Comparison of ENCODE assay signal across 8 mouse cellular contexts in the genomic region with DNA sequence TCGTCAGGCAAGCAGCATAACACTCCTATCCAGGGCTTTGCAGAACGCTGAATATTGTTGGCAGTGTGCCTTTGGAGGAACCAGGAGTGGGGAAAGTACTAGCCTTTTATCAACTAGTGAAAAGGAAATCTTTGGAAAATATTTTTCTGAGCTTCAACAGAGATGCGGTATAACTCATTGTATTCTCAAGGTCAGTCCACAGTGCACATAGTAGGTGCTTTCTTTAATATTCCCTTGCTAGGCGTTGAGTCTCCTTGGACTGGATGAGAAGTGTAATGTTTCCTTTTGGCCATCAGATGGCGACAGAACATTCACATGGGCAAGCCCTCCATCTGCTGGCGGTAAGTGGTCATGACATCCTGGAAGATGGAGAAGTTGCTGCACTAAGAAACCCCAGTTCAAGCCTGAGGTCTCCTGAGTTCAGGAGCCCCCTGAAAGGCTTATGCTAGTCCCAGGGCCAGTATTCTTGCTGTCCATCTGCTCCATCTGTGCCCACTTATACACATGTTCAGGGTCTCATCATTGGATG. TPM values are rescaled to one million over a fixed set of nuclear protein-coding genes. Genes with fewer than 3 reads are reported as not detected.
DNase-seq lines count a peak whose midpoint lies in the region; ATAC-seq and TF ChIP-seq lines count a peak whose summit lies in the region.

No protein-coding gene starts in this region.

- no peaks in the 10 kb centered on the region for H3K4me1 ChIP-seq in ES-Bruce4 (ENCODE audit: control insufficient read depth, insufficient read depth, low read length)

- H3K36me3 ChIP-seq in ES-Bruce4 (ENCODE audit: control insufficient read depth, insufficient read depth, low read length, poor library complexity, severe bottlenecking), result no peaks in the 10 kb centered on the region

- TF ChIP-seq CTCF in ES-Bruce4 (IDR thresholded peaks at IDR 0.05; ENCODE audit: low read depth, low read length), result peak; percentile 100

- DNase-seq in A20 (ENCODE audit: low read depth, low spot score), result peak; percentile 85
- DNase-seq in c-Kit-positive CD71-positive TER-119-negative erythroid progenitor cells, embryonic 14.5 days (ENCODE audit: low read depth), result peak; percentile 83
- DNase-seq in kidney, postnatal 25 days, result peak; percentile 83 to 90
- DNase-seq in lung, adult 18-20 months, result peak; percentile 75 to 80
- DNase-seq in right cerebral cortex, adult 2 months (ENCODE audit: low spot score in 2 of 2), result peak; percentile 79 to 85
- peak; percentile 70 for DNase-seq in urinary bladder, postnatal 25 days (ENCODE audit: low spot score)

- no peak overlapping the region for H3K4me3 ChIP-seq in ES-Bruce4 (ENCODE audit: low read depth, low read length)

- peak; percentile 24; the same call in 1 of the 2 replicates for ATAC-seq in frontal cortex, adult (ENCODE audit: low TSS enrichment)

- TF ChIP-seq EP300 in ES-Bruce4 (IDR thresholded peaks at IDR 0.05; ENCODE audit: insufficient read depth, low read depth, low read length), result 0 out of 2 replicates have a peak, but pooled peaks have one; percentile 56

- TF ChIP-seq POLR2A in ES-Bruce4 (IDR thresholded peaks at IDR 0.05; ENCODE audit: insufficient read depth, low read length), result no peak

- H3K27ac ChIP-seq in ES-Bruce4 (ENCODE audit: insufficient read depth, low read length), result no peak overlapping the region

- H3K9ac ChIP-seq in ES-Bruce4 (ENCODE audit: low read depth, poor library complexity, severe bottlenecking), result no peak overlapping the region

- no peaks in the 10 kb centered on the region for H3K27me3 ChIP-seq in ES-Bruce4 (ENCODE audit: control insufficient read depth, insufficient read depth, low read length, poor library complexity, severe bottlenecking)

- H3K9me3 ChIP-seq in ES-Bruce4 (replicated peaks; ENCODE audit: control insufficient read depth, insufficient read depth, low read length, poor library complexity, severe bottlenecking), result no peaks in the 10 kb centered on the region

RNA-seq across cellular contexts. Expression of a gene that starts 1.6 kb away (rescaled TPM):
- 29.0 TPM in 2 replicates for polyA plus RNA-seq in ES-Bruce4 (2011; ENCODE audit: insufficient read depth, insufficient read length, low read depth, missing spikeins)

RNA-seq across cellular contexts. Expression of a gene that starts 21.9 kb away (rescaled TPM):
- not detected in 2 replicates for polyA plus RNA-seq in ES-Bruce4 (2011; ENCODE audit: insufficient read depth, insufficient read length, low read depth, missing spikeins)

RNA-seq across cellular contexts. Expression of a gene that starts 36.7 kb away (rescaled TPM):
- polyA plus RNA-seq in ES-Bruce4 (2011; ENCODE audit: insufficient read depth, insufficient read length, low read depth, missing spikeins), result 0.49 and 0.76 TPM in 2 replicates

RNA-seq across cellular contexts. Expression of a gene that starts 55.9 kb away (rescaled TPM):
- polyA plus RNA-seq in ES-Bruce4 (2011; ENCODE audit: insufficient read depth, insufficient read length, low read depth, missing spikeins), result 26.9 and 32.5 TPM in 2 replicates
